Mouse (Mus musculus) ovary, adult 18-20 months (tissue): ENCODE data around the gene Tnfrsf12a.

Experiments
- DNase-seq: peaks from one replicate; pipeline ENCODE4 v3.0.0; 2022; ENCODE audit warnings: low spot score, mixed read lengths

Tnfrsf12a gene

DNA sequence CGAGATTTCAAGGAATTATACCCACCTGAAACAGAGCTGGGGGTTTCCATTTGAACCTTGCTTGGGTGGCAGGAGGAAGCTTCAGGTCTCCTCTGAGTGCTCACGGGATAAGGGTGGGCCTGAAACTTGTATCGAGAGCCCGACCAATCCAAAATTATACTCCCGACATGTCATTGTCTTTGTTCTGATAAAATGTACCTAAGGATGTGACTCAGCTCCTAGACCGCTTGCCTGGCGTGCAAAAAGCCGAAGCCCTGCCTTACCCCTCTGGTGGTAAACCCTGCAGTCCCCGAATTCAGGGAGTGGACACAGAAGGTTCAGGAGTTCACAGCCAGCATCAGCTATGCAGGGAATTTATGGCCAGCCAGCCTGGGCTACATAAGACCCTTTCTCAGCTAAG lies 3.1 kb upstream of the Tnfrsf12a start:
- DNase-seq: no peak

DNA sequence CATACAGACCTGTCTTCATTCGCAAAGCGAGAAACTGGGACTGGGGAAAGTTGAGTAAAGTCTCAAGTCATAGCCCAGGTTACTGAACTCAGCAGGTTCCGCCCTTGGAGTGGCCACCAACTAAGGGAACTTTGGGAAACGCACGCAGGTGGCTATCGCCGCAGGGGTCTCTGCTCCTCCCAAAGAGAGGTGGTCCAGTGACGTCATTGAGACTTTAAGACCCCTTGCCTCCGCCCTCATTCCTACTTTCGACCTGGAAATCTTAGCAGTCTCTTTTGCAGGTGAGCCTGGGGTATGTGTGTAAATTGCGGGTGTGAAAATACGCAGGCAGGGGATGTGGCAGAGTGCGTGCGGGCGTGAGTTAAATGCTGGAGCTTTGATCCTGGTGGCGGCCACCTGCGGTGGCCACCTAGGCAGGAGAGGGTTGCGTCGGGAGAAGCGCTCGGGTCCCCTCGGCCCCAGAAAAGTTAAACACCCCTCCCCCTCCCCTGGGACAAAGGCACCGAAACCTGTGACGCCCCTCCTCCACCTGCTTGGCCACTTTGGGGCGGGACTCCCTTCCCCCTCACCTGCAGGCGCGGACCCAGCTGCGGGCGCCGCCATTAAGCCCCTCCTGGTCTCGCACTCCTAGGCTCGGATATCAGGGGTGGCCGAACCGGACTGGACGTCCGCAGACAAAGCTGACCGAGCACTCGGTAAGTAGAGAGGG lies 2.0 kb upstream of the Tnfrsf12a start, which contains the start of gene Cldn6:
Gene Cldn6 (plus strand): TSS at position 123 of the 709 bp plus-strand sequence.
- no peak for DNase-seq

DNA sequence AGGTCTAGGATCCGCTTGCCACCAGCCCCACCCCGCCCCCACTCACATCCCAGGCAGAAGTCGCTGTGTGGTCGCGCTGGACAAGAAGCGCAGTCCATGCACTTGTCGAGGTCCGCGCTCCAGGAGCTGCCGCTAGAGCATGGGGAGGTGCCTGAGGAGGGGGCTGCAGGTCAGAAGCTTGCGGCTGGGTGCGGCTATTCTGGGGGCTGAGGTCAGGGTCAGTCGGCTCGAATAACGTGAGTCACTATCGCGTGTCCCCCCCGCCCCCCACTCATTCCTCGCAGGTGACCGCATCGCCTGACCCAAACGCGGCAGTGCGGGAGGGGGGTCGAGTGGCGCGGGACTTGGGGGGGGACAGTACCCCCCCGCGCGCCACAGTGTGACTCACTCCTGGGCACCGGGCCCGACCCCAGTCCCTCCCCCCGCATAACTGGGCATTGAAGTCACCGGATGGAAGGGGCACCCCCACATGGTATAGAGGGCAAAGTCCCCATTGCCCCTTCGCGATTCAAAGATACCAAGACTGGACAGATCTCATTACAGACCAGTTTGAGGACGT lies 716 bp downstream of the Tnfrsf12a start:
- no peak for DNase-seq

DNA sequence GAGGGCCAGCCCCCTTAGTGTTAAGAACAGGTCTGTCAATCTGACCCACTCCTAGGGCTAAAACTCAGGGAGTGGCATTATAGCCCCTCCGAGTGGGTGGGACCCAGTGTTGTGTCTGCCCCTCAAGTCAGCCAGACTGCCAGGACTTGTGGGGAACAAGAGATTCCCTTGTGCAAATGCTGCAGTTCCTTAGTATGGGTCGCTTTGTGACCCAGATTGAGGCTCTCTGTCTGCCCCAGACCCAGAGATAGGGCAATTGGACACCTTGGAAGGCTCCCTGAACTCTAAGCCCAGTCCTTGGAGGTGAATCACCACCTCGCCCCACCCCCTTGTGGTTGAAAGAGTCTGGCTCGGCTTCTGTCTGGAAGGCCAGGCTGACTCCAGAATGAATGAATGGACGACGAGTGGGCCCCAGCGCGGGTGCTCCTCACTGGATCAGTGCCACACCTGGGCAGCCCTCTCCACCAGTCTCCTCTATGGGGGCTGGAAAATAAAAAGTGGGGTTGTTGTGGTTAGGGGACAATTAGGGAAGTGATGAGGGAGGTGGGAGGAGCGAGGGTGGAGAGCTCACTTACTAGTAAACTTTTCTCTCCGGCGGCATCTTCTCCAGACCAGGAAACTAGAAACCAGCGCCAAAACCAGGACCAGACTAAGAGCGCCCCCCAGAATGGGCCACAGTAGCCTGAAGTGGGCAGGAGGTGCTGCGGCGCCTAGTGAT lies 1.5 kb downstream of the Tnfrsf12a start:
- DNase-seq: peak; percentile 58

DNA sequence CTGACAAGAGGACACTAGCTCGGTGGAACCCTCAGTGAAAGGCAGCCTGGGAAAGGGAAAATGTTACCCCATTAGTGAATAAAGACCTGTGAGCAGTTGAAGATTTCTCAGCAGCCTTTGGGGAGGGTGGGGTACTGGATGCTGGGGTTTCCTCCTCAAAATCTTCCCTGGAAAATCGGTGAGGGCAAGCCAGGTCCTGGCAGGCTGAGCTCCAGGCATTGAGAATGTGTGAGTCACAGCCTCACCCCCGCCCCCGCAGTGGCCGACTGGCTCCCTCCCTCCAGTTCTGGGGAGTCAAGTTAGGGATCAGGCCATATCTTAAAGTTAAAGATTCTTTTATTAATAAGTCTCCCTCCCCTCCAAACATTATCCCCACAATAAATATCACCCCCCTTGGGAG lies 2.1 kb downstream of the Tnfrsf12a start:
- peak; percentile 55 for DNase-seq

DNA sequence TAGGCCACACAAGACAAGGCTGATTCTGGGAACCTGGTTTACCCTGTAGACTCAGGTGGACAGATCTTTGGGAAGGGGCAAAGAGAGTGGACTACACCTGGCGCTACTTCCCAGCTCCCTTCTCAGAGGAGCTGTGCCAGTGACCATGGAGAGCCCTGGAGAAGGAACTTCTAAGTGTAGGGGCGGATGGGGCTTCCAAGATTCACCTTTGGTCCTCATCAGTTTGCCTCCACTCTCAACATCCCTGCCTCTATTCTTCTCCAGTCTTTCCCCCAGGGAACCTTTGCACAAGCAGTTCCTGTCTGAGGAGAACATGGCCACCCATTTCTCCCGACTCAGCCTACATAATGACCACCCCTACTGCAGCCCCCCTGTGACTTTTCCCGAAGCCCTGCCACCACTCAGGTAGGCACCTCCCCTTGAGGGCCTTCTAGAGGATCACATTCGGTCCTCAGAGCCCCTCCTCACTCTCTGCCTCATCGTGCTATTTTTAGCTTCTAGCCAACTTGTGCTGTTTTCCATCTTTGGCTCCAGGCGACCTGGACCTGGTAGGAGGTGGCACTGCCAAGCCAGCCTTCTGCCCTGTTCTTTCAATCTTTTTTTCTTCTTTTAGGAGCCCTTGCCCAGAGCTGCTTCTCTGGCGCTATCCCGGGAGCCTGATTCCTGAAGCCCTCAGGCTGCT lies 2.9 kb downstream of the Tnfrsf12a start:
- DNase-seq: no peak

DNA sequence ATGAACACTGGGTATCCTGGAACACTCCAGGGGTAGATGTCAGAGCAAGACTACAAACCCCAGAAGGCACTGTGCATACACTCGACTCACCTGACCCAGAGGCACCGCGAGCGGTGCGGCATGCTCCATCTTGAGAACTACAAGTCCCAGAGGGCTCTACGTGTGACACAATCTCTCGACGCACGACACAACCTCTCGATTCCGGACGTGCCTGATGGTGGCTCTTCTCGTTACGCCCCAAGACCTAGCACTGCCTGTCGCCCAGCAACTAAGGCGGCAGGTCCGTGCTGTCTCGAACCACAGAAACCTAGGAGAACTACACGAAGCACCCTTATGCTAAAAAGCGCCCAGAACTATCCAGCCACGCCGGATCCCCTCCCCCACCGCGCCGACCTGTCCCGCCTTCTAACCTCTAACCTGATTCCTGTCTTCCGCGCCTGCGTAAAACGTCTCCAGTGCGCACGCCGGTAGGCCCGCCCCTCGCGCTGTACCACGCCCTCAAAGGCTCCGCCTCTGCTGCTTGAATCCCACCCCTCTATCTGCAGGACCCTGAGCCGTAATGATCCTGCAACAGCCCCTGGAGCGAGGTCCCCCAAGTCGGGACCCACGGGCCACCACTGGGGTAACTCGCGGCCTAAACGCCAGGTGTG lies 3.7 kb downstream of the Tnfrsf12a start, which contains the start of the genes Hcfc1r1 and Thoc6:
Gene Hcfc1r1 (plus strand): TSS at position 173 of the 650 bp plus-strand sequence.
Gene Thoc6 (minus strand): TSS at position 459 of the 650 bp plus-strand sequence.
- peak; percentile 89 for DNase-seq

DNA sequence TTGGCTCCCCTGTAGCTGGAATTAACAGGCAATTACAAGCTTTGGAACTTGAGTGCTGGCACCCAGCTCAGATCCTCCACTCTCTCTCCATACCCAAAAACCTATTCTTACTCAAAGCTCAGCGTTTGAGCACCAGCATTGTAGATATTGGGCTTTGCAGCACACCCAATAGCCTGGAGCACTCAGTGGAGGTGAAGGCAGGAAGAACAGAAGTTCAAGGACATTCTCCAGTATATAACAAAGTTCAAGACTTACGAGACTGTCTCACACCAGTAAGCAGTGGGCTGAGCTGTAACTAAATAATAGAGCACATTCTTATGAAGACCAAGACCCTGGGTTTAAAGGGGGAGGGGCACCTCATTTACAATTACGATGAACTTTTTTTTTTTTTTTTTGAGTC lies 4.5 kb downstream of the Tnfrsf12a start:
- no peak for DNase-seq

DNA sequence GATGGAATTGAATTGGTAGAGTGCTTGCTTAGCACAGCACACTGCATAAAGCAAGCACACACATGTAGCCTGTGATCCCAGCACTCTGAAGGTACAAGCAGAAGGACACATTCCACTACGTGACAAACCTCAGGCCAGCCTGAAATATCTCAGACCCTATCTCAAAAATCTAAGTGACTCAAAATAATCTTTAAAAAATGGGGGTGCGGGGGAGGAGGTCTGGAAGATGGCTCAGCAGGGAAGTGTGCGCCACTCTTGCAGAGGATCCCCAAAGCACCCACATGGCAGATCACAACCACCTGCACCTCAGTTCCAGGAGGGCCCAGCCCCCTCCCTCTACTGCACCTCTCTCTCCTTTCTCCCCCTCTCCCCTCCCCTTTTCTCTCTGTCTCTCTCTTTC lies 5.7 kb downstream of the Tnfrsf12a start:
- no peak for DNase-seq

DNA sequence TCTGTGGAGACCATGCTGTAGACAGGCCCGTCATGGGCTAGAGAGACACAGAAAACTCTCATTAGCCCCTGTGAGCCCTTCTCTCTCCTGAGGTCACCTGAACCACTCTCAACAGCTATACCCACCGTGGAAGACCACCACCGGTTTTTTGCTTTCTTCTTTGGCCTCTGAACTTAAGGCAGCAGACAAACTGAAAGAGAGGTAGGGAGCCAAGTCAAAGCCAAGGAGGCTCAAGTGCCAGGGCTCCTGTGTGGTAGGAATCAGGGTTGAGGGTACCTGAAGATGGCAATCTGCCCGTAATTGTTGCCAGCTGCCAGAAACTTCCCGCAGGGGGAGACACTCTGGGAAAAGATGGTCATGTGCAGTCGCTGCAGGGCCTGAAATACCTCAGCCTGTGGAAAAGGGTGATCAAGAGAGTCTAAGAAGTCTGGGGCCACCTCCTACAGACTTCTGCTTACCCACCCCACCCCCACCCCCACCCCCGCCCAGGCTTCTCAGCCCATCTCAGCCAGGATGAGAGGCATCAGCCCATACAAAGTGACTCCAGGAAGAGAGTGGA lies 6.7 kb downstream of the Tnfrsf12a start:
- DNase-seq: no peak

DNA sequence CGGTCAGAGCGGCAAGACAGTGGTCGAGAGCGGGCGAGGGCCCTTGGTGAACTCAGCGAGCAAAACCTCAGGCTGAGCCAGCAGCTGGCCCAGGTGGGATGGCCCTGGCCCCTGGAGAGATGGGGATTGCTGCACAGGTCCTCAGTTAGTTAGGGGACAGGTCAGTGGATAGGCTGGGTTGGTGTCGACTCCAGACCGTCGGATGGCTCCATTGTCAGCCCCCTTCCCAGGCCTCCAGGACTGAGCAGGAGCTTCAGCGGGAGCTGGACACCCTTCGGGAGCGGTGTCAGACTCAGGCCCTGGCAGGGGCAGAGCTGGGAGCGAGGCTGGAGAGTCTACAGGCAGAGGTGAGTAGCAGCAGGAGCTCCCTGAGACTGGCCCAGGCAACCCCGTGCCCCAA lies 11.8 kb downstream of the Tnfrsf12a start:
- DNase-seq: no peak

DNA sequence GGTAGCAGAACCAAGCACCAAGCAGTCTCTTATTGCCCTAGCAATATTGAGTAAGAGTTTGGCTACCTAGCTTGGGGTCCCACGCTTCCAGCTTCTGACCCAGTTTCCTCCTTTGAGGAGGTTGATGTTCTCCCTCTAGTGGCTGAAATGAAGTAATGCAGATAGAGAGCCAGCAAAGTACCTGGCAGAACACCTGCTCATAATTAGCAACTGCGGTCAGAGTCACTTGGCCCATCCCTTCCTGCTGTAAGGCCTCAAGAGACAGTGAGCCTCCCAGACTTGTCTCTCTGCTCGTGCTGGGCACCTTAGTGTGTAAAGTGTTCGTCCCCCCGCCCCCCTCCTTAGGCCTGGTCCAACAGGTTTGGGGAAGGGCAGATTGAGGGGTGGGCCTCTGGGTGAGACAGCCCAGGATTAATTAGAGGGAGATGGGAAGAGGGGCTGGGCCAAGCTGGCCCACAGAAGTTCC lies 12.7 kb downstream of the Tnfrsf12a start:
- DNase-seq: no peak

DNA sequence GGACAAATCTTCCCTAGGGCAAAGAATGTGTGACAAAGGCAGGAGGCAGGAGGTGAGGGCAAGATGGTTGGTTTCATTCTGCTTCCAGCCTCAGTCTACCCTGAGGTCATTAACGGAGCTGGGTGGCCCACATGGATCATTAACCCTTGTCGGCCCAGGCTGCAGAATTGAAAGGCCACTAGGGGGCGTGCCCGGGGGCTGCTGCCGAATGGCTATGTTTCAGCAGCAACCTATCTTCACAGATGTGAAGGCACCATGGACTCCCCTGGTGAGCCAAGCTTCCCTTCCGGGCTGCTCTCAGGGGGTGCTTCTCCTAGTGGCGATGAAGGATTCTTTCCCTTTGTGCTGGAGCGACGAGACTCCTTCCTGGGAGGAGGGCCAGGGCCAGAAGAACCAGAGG lies 15.7 kb downstream of the Tnfrsf12a start:
- DNase-seq: no peak

DNA sequence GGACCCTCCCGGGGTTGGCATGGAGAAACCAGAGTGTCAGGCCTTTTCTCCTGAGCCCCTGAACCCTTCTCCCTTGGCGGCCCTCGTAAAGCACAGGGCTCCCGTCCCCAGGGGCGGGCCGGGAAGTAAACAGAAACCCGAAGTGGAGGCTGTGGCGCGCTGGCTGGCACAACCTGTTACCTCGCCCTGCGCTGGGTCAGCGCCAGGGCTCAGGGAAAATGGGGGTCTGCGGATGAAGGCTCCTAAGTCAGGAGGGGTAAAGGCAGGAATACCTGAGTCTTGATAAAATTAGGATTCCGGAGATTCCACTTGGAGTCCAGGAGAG lies 16.4 kb downstream of the Tnfrsf12a start:
- no peak for DNase-seq

DNA sequence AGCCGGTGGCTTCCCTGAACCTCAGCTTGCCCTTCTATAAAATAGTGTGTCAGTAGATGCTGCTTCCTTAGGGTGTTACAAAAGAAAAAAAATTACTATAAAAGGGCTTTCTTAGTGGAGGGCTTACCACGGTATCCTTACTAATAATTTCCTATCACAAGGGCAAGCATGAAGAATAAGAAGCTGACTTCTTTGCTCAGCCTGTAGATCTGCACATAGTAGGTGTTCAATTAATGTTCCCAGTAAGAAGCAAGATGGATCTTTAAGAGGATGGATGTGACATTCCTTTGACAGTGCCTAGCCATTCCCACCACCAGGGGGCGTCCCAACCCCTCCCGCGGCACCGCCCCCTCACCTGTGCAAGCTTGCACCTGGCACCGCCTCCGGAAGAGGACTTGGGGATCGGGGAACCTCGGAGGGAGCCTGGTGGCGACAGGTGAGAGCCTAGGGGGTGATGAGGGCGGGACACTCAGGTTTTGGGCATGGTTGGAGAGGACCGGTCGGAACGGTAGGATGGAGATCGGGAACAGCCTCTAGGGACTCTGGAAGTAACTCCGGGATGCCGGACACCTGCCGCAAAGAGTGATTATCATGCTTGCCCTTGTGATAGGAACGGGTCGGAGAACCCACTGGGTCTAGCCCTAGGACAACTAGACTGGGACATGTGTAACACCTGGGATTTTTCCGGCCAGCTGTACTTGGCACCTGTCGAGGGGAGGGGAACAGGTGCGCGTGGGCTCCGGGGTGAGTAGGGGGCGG lies 17.0 kb downstream of the Tnfrsf12a start, which contains the start of gene Bicdl2:
Gene Bicdl2 (plus strand): TSS at position 390 of the 759 bp plus-strand sequence.
- no peak for DNase-seq

DNA sequence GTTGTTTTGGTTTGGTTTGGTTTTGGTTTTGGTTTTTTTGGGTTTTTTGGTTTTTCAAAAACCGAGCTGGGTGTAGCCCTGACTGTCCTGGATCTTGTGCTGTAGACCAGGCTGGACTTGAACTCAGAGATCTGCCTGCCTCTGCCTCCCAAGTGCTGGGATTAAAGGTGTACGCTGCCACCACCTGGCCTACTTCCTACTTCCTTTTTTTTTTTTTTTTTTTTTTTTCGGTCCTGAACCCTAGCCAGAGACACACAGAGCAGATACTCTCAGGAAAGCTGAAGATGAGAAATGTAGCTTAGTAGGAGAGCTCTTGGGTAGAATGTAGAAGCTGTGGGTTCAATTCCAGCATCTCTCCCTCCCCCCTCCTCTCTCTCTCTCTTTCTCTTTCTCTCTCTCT lies 18.8 kb downstream of the Tnfrsf12a start:
- no peak for DNase-seq

DNA sequence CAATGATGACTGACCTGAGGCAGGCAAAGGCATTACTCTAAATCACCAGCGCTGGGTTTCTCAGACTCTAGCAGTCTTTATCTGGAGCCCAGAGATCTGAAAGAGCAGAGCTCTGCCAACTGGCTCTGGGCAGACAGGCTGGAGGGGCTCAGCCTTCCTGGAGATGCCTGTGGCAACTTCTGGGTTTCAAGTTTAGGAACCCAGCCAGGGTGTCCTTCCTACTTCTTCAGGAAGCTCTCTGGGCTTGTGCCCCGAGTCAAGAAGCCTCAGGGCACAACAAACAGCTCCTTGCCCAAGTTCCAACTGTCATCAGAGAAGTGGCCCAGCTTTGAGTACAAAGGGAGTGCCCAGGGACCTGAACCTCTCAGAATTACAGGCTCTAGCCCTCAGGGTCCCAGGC lies 22.9 kb downstream of the Tnfrsf12a start:
- no peak for DNase-seq

DNA sequence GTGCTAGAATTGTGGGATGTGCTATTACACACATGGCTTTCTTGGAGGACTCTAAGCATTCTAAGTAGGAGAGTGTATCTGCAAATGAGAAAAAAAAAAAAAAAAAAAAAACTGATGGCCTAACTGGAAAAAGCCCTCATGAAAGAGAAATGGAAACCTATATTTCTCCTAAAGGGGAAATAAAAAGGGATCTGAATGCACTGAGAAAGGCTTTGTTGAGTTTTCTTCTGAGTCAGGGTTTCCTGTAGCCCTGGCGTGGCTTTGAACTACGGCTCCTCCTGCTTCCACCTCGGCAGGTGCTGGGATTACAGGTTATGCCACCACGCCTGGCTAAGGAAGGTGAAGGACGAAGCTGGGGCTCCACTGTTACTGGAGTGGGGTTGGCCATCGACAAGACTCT lies 23.3 kb downstream of the Tnfrsf12a start:
- DNase-seq: no peak

DNA sequence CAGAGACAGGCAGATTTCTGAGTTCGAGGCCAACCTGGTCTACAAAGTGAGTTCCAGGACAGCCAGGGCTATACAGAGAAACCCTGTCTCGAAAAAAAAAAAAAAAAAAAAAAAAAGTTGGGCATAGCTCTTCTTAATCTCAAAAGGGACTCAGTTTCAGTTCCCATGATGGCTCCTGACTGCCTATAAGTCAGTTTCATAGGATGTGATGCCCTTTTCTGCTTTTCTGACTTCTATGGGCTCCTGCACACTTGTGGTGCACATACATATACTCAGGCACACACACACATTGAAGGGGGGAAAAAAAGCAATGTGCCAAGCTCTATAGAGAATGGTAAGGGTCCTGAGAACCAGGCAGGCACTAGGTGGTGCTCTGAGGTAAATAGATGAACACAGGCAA lies 23.9 kb downstream of the Tnfrsf12a start:
- DNase-seq: no peak

DNA sequence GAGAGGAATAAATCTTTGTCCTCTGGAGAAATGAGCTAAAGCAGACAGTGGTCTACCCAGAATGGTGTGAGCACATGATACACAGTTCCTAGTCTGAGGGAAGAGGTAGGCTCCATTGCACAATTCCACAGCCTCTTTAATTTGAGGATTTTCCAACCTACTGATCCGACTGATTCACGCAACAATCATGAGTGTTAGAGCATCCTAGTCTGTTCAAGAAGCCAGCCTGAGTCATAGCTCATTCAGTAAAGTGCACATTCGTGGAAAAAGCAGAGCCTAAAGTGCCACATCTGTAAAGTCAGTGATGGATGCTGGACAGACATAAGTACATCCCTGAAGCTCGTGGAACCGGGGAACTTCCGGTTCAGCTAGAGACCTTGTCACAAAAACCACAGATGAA lies 25.9 kb downstream of the Tnfrsf12a start:
- DNase-seq: no peak

DNA sequence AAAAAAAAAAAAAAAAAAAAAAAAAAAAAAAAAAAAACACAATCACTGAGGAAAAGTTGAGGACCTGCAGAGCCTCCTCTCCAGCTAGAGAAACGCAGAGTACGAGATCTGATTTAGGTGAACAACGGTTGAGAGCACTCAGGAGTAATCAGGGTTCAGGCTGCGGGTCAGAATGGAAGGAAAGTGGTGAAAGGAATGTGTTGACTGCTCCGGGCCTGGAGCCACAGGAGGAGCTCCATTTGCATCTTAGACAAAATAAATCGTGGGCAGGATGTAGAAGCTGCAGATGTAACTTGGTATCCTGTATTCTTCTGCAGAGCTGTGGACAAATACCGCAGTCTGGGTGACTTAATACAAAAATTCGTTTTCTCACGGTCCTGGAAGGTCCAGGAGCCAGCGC lies 31.4 kb downstream of the Tnfrsf12a start:
- no peak for DNase-seq
